Mouse (Mus musculus) olfactory bulb, adult 2 months (tissue): Measurements from ENCODE around the gene Sec14l1.

Experiments used
- CTCF ChIP-seq: fragments of 200-500 bp; IDR thresholded peaks from 2 replicates; pipeline ENCODE4 v1.5.1; 2012; ENCODE audit warnings: low read depth, mild to moderate bottlenecking, low read length, moderate library complexity; ENCODE audit not compliant: insufficient read depth
- POLR2A ChIP-seq: fragments of 200-500 bp; IDR thresholded peaks from 2 replicates; pipeline ENCODE4 v1.6.1; 2012; ENCODE audit warnings: mild to moderate bottlenecking, low read depth, low read length, moderate library complexity; ENCODE audit not compliant: insufficient read depth

GRCm38 (mm10) chr11:117120285-117121163 lies 5.6 kb downstream of the Sec14l1 start:
- no peak for TF ChIP-seq POLR2A
- no peak for TF ChIP-seq CTCF
